Mouse (Mus musculus) CH12.LX (cell line): ENCODE measurements around the gene Senp8. TPM values are rescaled to one million over a fixed set of nuclear protein-coding genes. Genes with fewer than 3 reads are reported as not detected.

ENCODE experiments used
- DNase-seq: peaks from one replicate; pipeline ENCODE4 v3.0.0-alpha.2; 2013; ENCODE audit errors: extremely low read depth
- H3K27ac ChIP-seq: 2 replicates; pipeline ENCODE4 v1.5.1; 2012; ENCODE audit warnings: low read depth, mild to moderate bottlenecking, control low read depth, moderate library complexity; ENCODE audit not compliant: insufficient read depth
- H3K27me3 ChIP-seq: replicated peaks from 2 replicates; pipeline ENCODE3; 2012; ENCODE audit warnings: inconsistent platforms
- H3K36me3 ChIP-seq, 2 experiments: replicated peaks in 1 of 2; 2 replicates each; pipeline versions ENCODE3 to v1.6.1; 2012; ENCODE audit warnings: inconsistent platforms in 1 of 2, low read length in 1 of 2, mild to moderate bottlenecking in 1 of 2, mixed read lengths in 1 of 2, moderate library complexity in 1 of 2; ENCODE audit not compliant: control insufficient read depth in 1 of 2, insufficient read depth in 1 of 2
- H3K4me1 ChIP-seq, 2 experiments: 2 replicates each; pipeline ENCODE4 v1.6.1; 2012; ENCODE audit warnings: inconsistent platforms in 1 of 2, moderate library complexity in 1 of 2; ENCODE audit not compliant: insufficient read depth in 2 of 2, control insufficient read depth in 1 of 2
- H3K4me2 ChIP-seq: 2 replicates; pipeline ENCODE4 v1.6.1; 2012; ENCODE audit warnings: low read depth, mild to moderate bottlenecking, control low read depth; ENCODE audit not compliant: poor library complexity, insufficient read depth, severe bottlenecking
- H3K4me3 ChIP-seq, 3 experiments: fragments of 150-350 bp in 1 of 3; sonication (generic) in 1 of 3; replicated peaks in 1 of 3; 2 replicates each; pipeline versions ENCODE3 to v1.5.1; 2011 to 2012; ENCODE audit warnings: low read depth in 2 of 3, low read length in 2 of 3, mild to moderate bottlenecking in 2 of 3, moderate library complexity in 2 of 3, control low read depth in 1 of 3, improper control_type of control experiment in 1 of 3, inconsistent platforms in 1 of 3, mixed read lengths in 1 of 3; ENCODE audit not compliant: poor library complexity in 1 of 3
- H3K79me2 ChIP-seq: replicated peaks from 2 replicates; pipeline ENCODE4 v1.6.1; 2012; ENCODE audit warnings: mild to moderate bottlenecking, moderate library complexity; ENCODE audit not compliant: control insufficient read depth, poor library complexity, insufficient read depth, severe bottlenecking; ENCODE audit errors: extremely low read depth
- H3K9ac ChIP-seq: 2 replicates; pipeline ENCODE4 v1.6.1; 2012; ENCODE audit warnings: low read depth, mild to moderate bottlenecking, control low read depth, moderate library complexity; ENCODE audit not compliant: insufficient read depth
- H3K9me3 ChIP-seq: replicated peaks from 2 replicates; pipeline ENCODE3; 2012; ENCODE audit warnings: low read length, inconsistent platforms, mixed read lengths
- CHD1 ChIP-seq: IDR thresholded peaks from 2 replicates; pipeline ENCODE4 v1.6.1; 2012; ENCODE audit warnings: low read depth, low read length, improper control_type of control experiment, inconsistent platforms
- CTCF ChIP-seq, 2 experiments: IDR thresholded peaks in 1 of 2; conservative IDR thresholded peaks in 1 of 2; 2 replicates each; pipeline ENCODE4 v1.5.1; 2011 to 2012; ENCODE audit warnings: low read depth in 2 of 2, low read length in 2 of 2, improper control_type of control experiment in 1 of 2, inconsistent platforms in 1 of 2, mild to moderate bottlenecking in 1 of 2, moderate library complexity in 1 of 2
- E2F4 ChIP-seq: IDR thresholded peaks from 2 replicates; pipeline ENCODE4 v1.6.1; 2011; ENCODE audit warnings: low read depth, low read length, improper control_type of control experiment; ENCODE audit not compliant: insufficient replicate concordance
- ELF1 ChIP-seq: IDR thresholded peaks from 2 replicates; pipeline ENCODE4 v1.6.1; 2014; ENCODE audit warnings: low read depth, mild to moderate bottlenecking, inconsistent platforms, low read length, improper control_type of control experiment
- ETS1 ChIP-seq: conservative IDR thresholded peaks from 2 replicates; pipeline ENCODE4 v1.6.1; 2012; ENCODE audit warnings: low read depth, mild to moderate bottlenecking, inconsistent platforms, low read length, improper control_type of control experiment, moderate library complexity
- GABPA ChIP-seq: IDR thresholded peaks from 2 replicates; pipeline ENCODE4 v1.6.1; 2012; ENCODE audit warnings: low read depth, low read length, improper control_type of control experiment, inconsistent platforms; ENCODE audit not compliant: insufficient replicate concordance
- HCFC1 ChIP-seq: IDR thresholded peaks from 2 replicates; pipeline ENCODE4 v1.6.1; 2012; ENCODE audit warnings: low read depth, mild to moderate bottlenecking, inconsistent platforms, low read length, improper control_type of control experiment
- IRF4 ChIP-seq: IDR thresholded peaks from 2 replicates; pipeline ENCODE4 v1.6.1; 2014; ENCODE audit warnings: low read depth, mild to moderate bottlenecking, inconsistent platforms, low read length, improper control_type of control experiment
- MEF2A ChIP-seq: IDR thresholded peaks from 2 replicates; pipeline ENCODE4 v1.6.1; 2014; ENCODE audit warnings: low read depth, mild to moderate bottlenecking, inconsistent platforms, low read length, improper control_type of control experiment, borderline replicate concordance
- MXI1 ChIP-seq: IDR thresholded peaks from 2 replicates; pipeline ENCODE4 v1.6.1; 2011; ENCODE audit warnings: mild to moderate bottlenecking, low read depth, low read length, improper control_type of control experiment
- NELFE ChIP-seq: IDR thresholded peaks from 2 replicates; pipeline ENCODE4 v1.6.1; 2011; ENCODE audit warnings: low read depth, low read length, improper control_type of control experiment
- PAX5 ChIP-seq: IDR thresholded peaks from 2 replicates; pipeline ENCODE4 v1.6.1; 2012; ENCODE audit warnings: low read length, inconsistent platforms, mixed read lengths
- SIN3A ChIP-seq: IDR thresholded peaks from 2 replicates; pipeline ENCODE4 v1.6.1; 2012; ENCODE audit warnings: low read length, improper control_type of control experiment, inconsistent platforms
- TBP ChIP-seq: conservative IDR thresholded peaks from 2 replicates; pipeline ENCODE4 v1.6.1; 2011; ENCODE audit warnings: low read depth, low read length, improper control_type of control experiment
- USF1 ChIP-seq: IDR thresholded peaks from 2 replicates; pipeline ENCODE4 v1.6.1; 2014; ENCODE audit warnings: low read depth, mild to moderate bottlenecking, inconsistent platforms, low read length, improper control_type of control experiment
- ZC3H11A ChIP-seq: IDR thresholded peaks from 2 replicates; pipeline ENCODE4 v1.6.1; 2012; ENCODE audit warnings: low read depth, mild to moderate bottlenecking, inconsistent platforms, low read length, improper control_type of control experiment
- dilution Hi-C: fragments of 300-500 bp; cut with MboI; formaldehyde crosslinking; loops from 2 replicates; pipeline ENCODE4 v1.14.3; 2020; ENCODE audit warnings: low sequenced_read_pairs; ENCODE audit not compliant: extremely low pct_unique_long_range_greater_than_20kb, extremely low pct_ligation_motif_present
- in situ Hi-C: fragments of 300-500 bp; cut with MboI; formaldehyde crosslinking; loops from 3 replicates; pipeline ENCODE4 v1.14.3; 2019; ENCODE audit warnings: low sequenced_read_pairs, low pct_ligation_motif_present, low pct_unique_long_range_greater_than_20kb, mixed read lengths
- polyA plus RNA-seq: library from polyadenylated mRNA; unstranded; fragments of >175 nt; gene quantifications from 2 replicates; pipeline ENCODE4 v1.2.1, GENCODE M21; 2012; ENCODE audit warnings: low read depth; ENCODE audit not compliant: insufficient read length
- total RNA-seq, 2 experiments: library from RNA; depleted of rRNA; stranded (reverse); fragments of 300-350 nt in 1 of 2; fragments of >200 nt in 1 of 2; gene quantifications; 2 replicates each; pipeline ENCODE4 v1.2.3; 2012 to 2014

Gene Senp8
- total and polyA plus RNA-seq, 3 experiments = 5.2 to 8.5 (median 6.1) TPM

GRCm38 (mm10) chr9:59709225-59709624 is 41.3 kb downstream of the Senp8 start:
- TF ChIP-seq ZC3H11A (no peak), ELF1 (no peak), GABPA (no peak), E2F4 (no peak), PAX5 (no peak), SIN3A (no peak), MXI1 (no peak), NELFE (no peak)
- TF ChIP-seq, all 38 proteins: peak for 0
- DNase-seq = no peak
- Histone ChIP-seq H3K4me1 (peaks cover 7 to 32% of the 10 kb centered on the region in 2 experiments), H3K27me3 (no peaks in the 10 kb centered on the region), H3K4me2 (no peak overlapping the region), H3K9ac (no peak overlapping the region), H3K9me3 (no peaks in the 10 kb centered on the region), H3K79me2 (no peaks in the 10 kb centered on the region), H3K4me3 (no peak overlapping the region), H3K36me3 (no peaks in the 10 kb centered on the region), H3K27ac (no peak overlapping the region)
- dilution Hi-C loops (no loop called here), in situ Hi-C loops (no loop called here)

- H3K9me3 ChIP-seq = no peaks in the 10 kb centered on the region
- peak; percentile 35 for DNase-seq
- no peak overlapping the region for H3K9ac ChIP-seq
- dilution Hi-C loops = no loop called here
- H3K4me3 ChIP-seq = no peak overlapping the region
- no peaks in the 10 kb centered on the region for H3K36me3 ChIP-seq
- H3K27me3 ChIP-seq = no peaks in the 10 kb centered on the region
- peaks cover 7 to 34% of the 10 kb centered on the region in 2 experiments for H3K4me1 ChIP-seq
- no peaks in the 10 kb centered on the region for H3K79me2 ChIP-seq
- TF ChIP-seq MEF2A (no peak), USF1 (no peak), IRF4 (0 out of 2 replicates have a peak, but pooled peaks have one; percentile 17), TBP (no peak), CHD1 (no peak), ETS1 (peak; percentile 68), CTCF (conservative IDR thresholded peaks at IDR 0.05 in 1 of 2, IDR thresholded peaks at IDR 0.05 in 1 of 2; ENCODE audit: low read depth in 2 of 2, low read length in 2 of 2) (no peak), HCFC1 (no peak)
- H3K27ac ChIP-seq = no peak overlapping the region
- H3K4me2 ChIP-seq = 0 out of 2 replicates have a peak overlapping the region, but pooled peaks have one; percentile 35
- in situ Hi-C loops = no loop called here
These were observed 43.4 kb downstream of the Senp8 start for GRCm38 (mm10) chr9:59706850-59707825.
